Mouse (Mus musculus) G1E (cell line): Measurements from ENCODE around the gene Aoc3. TPM values are rescaled to one million over a fixed set of nuclear protein-coding genes. Genes with fewer than 3 reads are reported as not detected.
"Not testable (repeated sequence)": the region's sequence is repeated elsewhere in the genome, so short reads cannot be mapped to it uniquely, and the experiment has no call there.

Experiments
- ATAC-seq: 2 replicates; pipeline ENCODE4 v1.8.0; 2016; ENCODE audit warnings: mild to moderate bottlenecking; ENCODE audit not compliant: insufficient number of reproducible peaks, poor library complexity, low FRiP score, severe bottlenecking; ENCODE audit errors: extremely low read depth
- DNase-seq: peaks from one replicate; pipeline ENCODE4 v3.0.0; 2012; ENCODE audit warnings: low spot score
- H3K27me3 ChIP-seq: 2 replicates; pipeline ENCODE4 v1.6.1; 2012; ENCODE audit warnings: mild to moderate bottlenecking, low read length, inconsistent platforms; ENCODE audit not compliant: insufficient read depth
- H3K36me3 ChIP-seq: replicated peaks from 2 replicates; pipeline ENCODE3; 2012; ENCODE audit warnings: mild to moderate bottlenecking, inconsistent platforms
- H3K4me1 ChIP-seq: 2 replicates; pipeline ENCODE4 v1.6.1; 2012; ENCODE audit warnings: low read depth, low read length, inconsistent platforms, mixed read lengths; ENCODE audit not compliant: insufficient read depth
- H3K4me3 ChIP-seq: 2 replicates; pipeline ENCODE4 v1.5.1; 2012; ENCODE audit warnings: low read depth, mild to moderate bottlenecking, inconsistent platforms, low read length, moderate library complexity, mixed read lengths
- H3K9me3 ChIP-seq: replicated peaks from 2 replicates; pipeline ENCODE4 v1.6.1; 2012; ENCODE audit warnings: inconsistent platforms
- CTCF ChIP-seq: IDR thresholded peaks from 2 replicates; pipeline ENCODE4 v1.5.1; 2012; ENCODE audit warnings: low read depth, low read length, inconsistent platforms, mixed read lengths
- GATA1 ChIP-seq: IDR thresholded peaks from 2 replicates; pipeline ENCODE4 v1.6.1; 2012; ENCODE audit warnings: borderline replicate concordance, low read length, inconsistent platforms, mixed read lengths
- GATA2 ChIP-seq: IDR thresholded peaks from 2 replicates; pipeline ENCODE4 v1.6.1; 2012; ENCODE audit warnings: low read depth, low read length, inconsistent platforms, borderline replicate concordance
- POLR2AphosphoS5 ChIP-seq: IDR thresholded peaks from 2 replicates; pipeline ENCODE4 v1.6.1; 2012; ENCODE audit warnings: low read depth, low read length, inconsistent platforms; ENCODE audit not compliant: insufficient replicate concordance
- TAL1 ChIP-seq: conservative IDR thresholded peaks from 2 replicates; pipeline ENCODE4 v1.6.1; 2012; ENCODE audit warnings: low read depth, low read length, inconsistent platforms, mixed read lengths
- polyA plus RNA-seq: library from polyadenylated mRNA; stranded (reverse); fragments of >175 nt; gene quantifications from 2 replicates; pipeline ENCODE4 v1.2.3, GENCODE M21; 2012
- total RNA-seq, 2 experiments: library from RNA; stranded (forward) in 1 of 2; stranded (reverse) in 1 of 2; fragments of 200-1000 nt in 1 of 2; fragments of >200 nt in 1 of 2; fragmentation: Nextera tagmentation in 1 of 2; gene quantifications; 2 replicates each; pipeline ENCODE4 v1.2.3; 2014 to 2017

The Aoc3 gene
- total and polyA plus RNA-seq, 3 experiments = 0.10 to 2.5 (median 0.16) TPM

DNA sequence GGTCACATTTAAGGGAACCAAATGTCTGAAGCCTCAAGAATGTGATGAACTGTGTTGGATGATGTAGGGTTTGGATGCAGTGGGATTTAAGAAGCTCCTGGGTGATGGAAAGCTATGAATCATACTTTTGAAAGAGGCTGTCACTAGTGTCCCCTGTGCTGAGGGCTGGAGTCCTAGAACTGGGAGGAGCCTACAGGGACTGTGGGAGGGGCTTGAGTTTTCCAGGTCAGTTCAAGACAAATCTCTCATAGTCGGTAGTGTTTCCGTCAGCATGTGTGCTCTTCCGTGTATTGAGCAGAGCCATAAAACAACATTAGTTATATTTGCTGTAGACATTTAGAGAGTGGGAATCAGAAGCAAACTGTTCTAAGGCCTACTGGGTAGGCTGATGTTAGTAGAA is 3.1 kb upstream of the Aoc3 start:
- Histone ChIP-seq H3K9me3 (no peaks in the 10 kb centered on the region), H3K4me3 (no peak overlapping the region), H3K4me1 (peaks cover 14% of the 10 kb centered on the region), H3K36me3 (peaks cover 80% of the 10 kb centered on the region), H3K27me3 (no peaks in the 10 kb centered on the region)
- DNase-seq (no peak), ATAC-seq (no peak)
- TF ChIP-seq CTCF (no peak), POLR2AphosphoS5 (no peak), TAL1 (no peak), GATA2 (no peak), GATA1 (no peak)

DNA sequence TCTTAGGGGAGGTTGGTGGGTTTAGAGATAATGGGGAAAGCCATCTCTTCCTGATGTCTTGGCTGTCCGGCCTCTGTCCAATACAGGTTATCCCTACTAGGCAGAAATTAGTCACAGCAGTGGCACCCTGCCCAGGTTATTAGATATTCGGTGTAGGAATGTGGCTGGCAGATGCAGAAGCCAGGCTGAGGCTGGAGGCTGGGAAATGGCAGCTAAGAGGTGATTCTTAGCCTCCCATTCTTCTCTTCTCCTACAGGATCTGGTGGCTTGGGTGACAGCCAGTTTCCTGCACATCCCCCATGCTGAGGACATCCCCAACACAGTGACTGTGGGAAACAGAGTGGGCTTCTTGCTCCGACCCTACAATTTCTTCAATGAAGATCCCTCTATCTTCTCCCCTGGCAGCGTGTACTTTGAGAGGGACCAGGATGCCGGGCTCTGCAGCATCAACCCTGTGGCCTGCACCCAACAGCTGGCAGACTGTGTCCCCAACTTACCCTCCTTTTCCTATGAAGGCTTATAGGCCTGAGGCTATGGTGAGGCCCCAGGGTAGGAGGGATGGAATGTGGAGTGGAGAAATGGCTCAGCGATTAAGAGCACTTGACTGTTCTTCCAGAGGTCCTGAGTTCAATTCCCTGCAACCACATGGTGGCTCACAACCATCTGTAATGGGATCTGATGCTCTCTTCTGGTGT is 1.3 kb upstream of the Aoc3 start:
- Histone ChIP-seq H3K4me3 (no peak overlapping the region), H3K27me3 (peaks cover 6% of the 10 kb centered on the region), H3K9me3 (no peaks in the 10 kb centered on the region), H3K4me1 (peaks cover 14% of the 10 kb centered on the region), H3K36me3 (peaks cover 62% of the 10 kb centered on the region)
- no peak for ATAC-seq
- no peak for DNase-seq
- TF ChIP-seq CTCF (no peak), TAL1 (no peak), GATA1 (no peak), GATA2 (no peak), POLR2AphosphoS5 (no peak)

DNA sequence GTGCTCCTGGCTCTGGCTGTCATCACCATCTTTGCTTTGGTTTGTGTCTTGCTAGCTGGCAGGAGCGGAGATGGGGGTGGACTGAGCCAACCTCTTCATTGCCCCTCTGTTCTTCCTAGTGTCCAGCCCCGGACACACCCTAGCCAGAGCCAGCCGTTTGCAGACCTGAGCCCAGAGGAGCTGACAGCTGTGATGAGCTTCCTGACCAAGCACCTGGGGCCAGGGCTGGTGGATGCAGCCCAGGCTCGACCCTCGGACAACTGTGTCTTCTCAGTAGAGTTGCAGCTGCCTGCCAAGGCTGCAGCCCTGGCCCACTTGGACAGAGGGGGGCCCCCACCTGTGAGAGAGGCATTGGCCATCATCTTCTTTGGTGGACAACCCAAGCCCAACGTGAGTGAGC is 556 bp downstream of the Aoc3 start:
- not testable (repeated sequence) for H3K27me3 ChIP-seq, ATAC-seq, DNase-seq, H3K9me3 ChIP-seq, H3K4me3 ChIP-seq
- peaks cover 17% of the 10 kb centered on the region for H3K4me1 ChIP-seq
- H3K36me3 ChIP-seq = peaks cover 43% of the 10 kb centered on the region

DNA sequence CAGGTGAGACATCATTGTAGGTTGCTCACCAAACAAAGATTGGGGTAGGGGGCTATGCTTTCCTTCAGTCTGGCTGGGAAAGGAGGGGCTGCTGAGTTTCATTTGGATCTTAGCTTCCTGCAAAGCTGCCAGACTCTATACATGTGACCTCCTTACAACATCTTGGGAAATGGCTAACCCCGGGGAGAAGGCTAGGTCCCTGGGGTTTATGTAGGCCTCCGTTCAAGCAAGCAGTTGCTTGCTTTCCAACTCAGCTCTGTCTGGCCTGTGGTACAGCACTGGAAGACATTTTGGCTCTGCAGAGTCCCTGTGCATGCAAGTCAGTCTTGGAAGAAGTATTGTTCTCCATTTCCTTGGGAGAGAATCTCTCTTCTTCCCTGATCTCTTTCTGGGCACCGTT is 2.1 kb downstream of the Aoc3 start:
- peaks cover 14% of the 10 kb centered on the region for H3K4me1 ChIP-seq
- peaks cover 10% of the 10 kb centered on the region for H3K27me3 ChIP-seq
- H3K36me3 ChIP-seq = peaks cover 30% of the 10 kb centered on the region
- DNase-seq (no peak), ATAC-seq (no peak)
- no peaks in the 10 kb centered on the region for H3K9me3 ChIP-seq
- no peak overlapping the region for H3K4me3 ChIP-seq
- TF ChIP-seq TAL1 (no peak), CTCF (no peak), GATA1 (no peak), GATA2 (no peak), POLR2AphosphoS5 (no peak)

DNA sequence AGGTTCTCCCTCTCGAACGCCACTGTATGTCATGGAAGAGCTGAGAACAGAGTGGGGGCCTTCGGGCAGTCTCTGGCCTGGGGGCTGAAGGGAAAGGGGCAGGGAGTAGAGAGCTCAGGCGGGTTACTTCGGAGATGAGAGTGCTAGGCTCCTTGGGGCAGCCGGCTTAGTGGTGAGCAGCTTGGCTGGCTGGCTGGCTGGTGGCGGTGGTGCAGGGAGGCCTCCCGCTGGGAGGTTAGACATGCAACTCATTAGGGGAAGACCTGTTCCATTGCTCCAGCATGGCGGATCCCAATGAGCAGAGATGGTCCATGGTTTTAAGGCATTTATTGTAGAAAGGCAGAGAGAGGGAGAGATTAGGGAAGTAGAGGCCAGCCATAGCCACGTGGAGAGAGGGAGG is 3.6 kb downstream of the Aoc3 start:
- peaks cover 17% of the 10 kb centered on the region for H3K36me3 ChIP-seq
- no peak for DNase-seq

DNA sequence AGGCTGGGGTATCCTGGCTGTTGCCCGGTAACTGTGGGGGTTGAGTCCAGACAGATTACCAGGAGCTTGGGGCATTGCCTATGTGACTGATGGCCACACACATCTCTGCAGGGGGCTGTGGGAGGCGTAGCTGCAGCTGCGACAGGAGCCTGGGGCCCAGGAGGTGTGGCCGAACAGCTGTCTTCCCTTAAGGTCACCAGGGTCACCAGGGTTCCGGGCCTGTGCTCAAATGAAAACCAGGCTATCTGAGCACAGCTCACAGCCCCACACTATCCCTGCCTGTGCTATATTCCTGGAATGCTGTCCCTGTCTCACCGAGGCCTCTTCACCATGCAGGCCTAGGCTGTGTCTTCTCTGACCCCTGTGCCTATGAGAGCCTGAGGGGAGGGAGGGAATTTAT is 4.1 kb downstream of the Aoc3 start:
- H3K4me3 ChIP-seq = no peak overlapping the region
- TF ChIP-seq CTCF (no peak), TAL1 (no peak), GATA1 (no peak), GATA2 (no peak), POLR2AphosphoS5 (no peak)
- ATAC-seq (no peak), DNase-seq (no peak)
- peaks cover 13% of the 10 kb centered on the region for H3K27me3 ChIP-seq
- peaks cover 26% of the 10 kb centered on the region for H3K4me1 ChIP-seq
- peaks cover 13% of the 10 kb centered on the region for H3K36me3 ChIP-seq
- H3K9me3 ChIP-seq = no peaks in the 10 kb centered on the region

More for the DNA sequence above, 3.6 kb downstream of the Aoc3 start:
- Histone ChIP-seq H3K27me3 (peaks cover 13% of the 10 kb centered on the region), H3K4me1 (peaks cover 26% of the 10 kb centered on the region), H3K9me3 (no peaks in the 10 kb centered on the region), H3K4me3 (no peak overlapping the region)
- no peak for ATAC-seq
- no peak for TF ChIP-seq POLR2AphosphoS5
- TF ChIP-seq CTCF = no peak
- TF ChIP-seq GATA1 = no peak
- TF ChIP-seq TAL1 = no peak
- no peak for TF ChIP-seq GATA2

DNA sequence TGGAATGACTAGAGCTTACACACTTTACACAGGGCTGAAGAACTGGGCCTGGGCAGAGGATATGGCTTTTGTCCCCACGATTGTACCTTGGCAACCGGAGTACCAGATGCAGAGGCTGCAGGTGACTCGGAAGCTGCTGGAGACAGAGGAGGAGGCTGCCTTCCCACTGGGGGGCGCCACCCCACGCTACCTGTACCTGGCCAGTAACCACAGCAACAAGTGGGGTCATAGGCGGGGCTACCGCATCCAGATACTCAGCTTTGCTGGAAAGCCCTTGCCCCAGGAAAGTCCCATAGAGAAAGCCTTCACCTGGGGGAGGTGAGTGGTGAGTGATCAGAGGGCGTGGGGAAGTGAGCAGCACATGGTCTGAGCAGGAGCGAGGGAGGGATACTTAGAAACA is 5.3 kb downstream of the Aoc3 start:
- TF ChIP-seq GATA1 (no peak), GATA2 (no peak), TAL1 (no peak), POLR2AphosphoS5 (no peak), CTCF (no peak)
- H3K9me3 ChIP-seq = no peaks in the 10 kb centered on the region
- no peak for DNase-seq
- peaks cover 26% of the 10 kb centered on the region for H3K4me1 ChIP-seq
- H3K4me3 ChIP-seq = no peak overlapping the region
- ATAC-seq = no peak
- H3K36me3 ChIP-seq = peaks cover 12% of the 10 kb centered on the region
- peaks cover 20% of the 10 kb centered on the region for H3K27me3 ChIP-seq
